In genomic region chr5:99402784-99403183, GRCm38 (mm10) we compare ENCODE assay signal across 15 mouse cellular contexts.
A peak's percentile ranks its signal among the peaks of the same experiment; 100 is the strongest.
DNase-seq lines count a peak whose midpoint lies in the region; ATAC-seq and TF ChIP-seq lines count a peak whose summit lies in the region.
"Had no signal": no experiment of that assay in that cellular context is flagged by ENCODE, and none has a peak within 500 bp of the region (broad histone marks: within the 10 kb centered on the region; RNA-seq: fewer than 3 reads in every experiment).

No protein-coding gene starts in this region.

- peak; percentile 27; the same call in 1 of the 2 replicates for ATAC-seq in heart, postnatal 0 days (ENCODE audit: insufficient read depth, low read depth)
- peak; percentile 51; the same call in 1 of the 2 replicates for ATAC-seq in embryonic facial prominence, embryonic 15.5 days (ENCODE audit: insufficient number of reproducible peaks, low FRiP score, low TSS enrichment, low read depth)
- peak; percentile 63 for ATAC-seq in hindbrain, embryonic 15.5 days (ENCODE audit: low FRiP score, low read depth)
- peak; percentile 38; the same call in 1 of the 2 replicates for ATAC-seq in midbrain, postnatal 0 days (ENCODE audit: low FRiP score)
- ATAC-seq: Patski had no signal

- no peak for DNase-seq in heart, postnatal 0 days (ENCODE audit: low spot score)
- no peak for DNase-seq in heart, adult 2 months
- DNase-seq in midbrain, postnatal 0 days (ENCODE audit: low spot score) = peak; percentile 43
- DNase-seq in lung, postnatal 4 days = no peak
- DNase-seq in yolk sac, embryonic 10.5 days (ENCODE audit: low spot score) = no peak
- DNase-seq in spleen, adult 12 weeks (ENCODE audit: low spot score) = no peak
- DNase-seq: adrenal gland, adult 2 months; cerebellum, adult 11 months; lung, embryonic 14.5 days; thymus, adult 18-20 months had no signal

- H3K36me3 ChIP-seq in heart, postnatal 0 days (replicated peaks; ENCODE audit: control insufficient read depth, insufficient read depth, low read length) = no peaks in the 10 kb centered on the region
- H3K36me3 ChIP-seq in heart, adult 2 months (ENCODE audit: control insufficient read depth, insufficient read depth, low read length) = no peaks in the 10 kb centered on the region
- H3K36me3 ChIP-seq in embryonic facial prominence, embryonic 15.5 days = no peaks in the 10 kb centered on the region
- no peaks in the 10 kb centered on the region for H3K36me3 ChIP-seq in hindbrain, embryonic 15.5 days
- no peaks in the 10 kb centered on the region for H3K36me3 ChIP-seq in midbrain, postnatal 0 days (ENCODE audit: insufficient read depth, low read length)
- H3K36me3 ChIP-seq: limb, embryonic 12.5 days had no signal

- WGBS in heart, postnatal 0 days = 32% methylated on average over 2 of the region's 2 CpGs
- WGBS in heart, adult 2 months = 58% methylated on average over 2 of the region's 2 CpGs
- WGBS in embryonic facial prominence, embryonic 15.5 days = 45% methylated on average over 2 of the region's 2 CpGs
- WGBS in hindbrain, embryonic 15.5 days = 20% methylated on average over 2 of the region's 2 CpGs
- 22% methylated on average over 2 of the region's 2 CpGs for WGBS in midbrain, postnatal 0 days

- intact Hi-C loops in heart, adult 2 months (cut with DNase I) = no loop called here

- no peaks in the 10 kb centered on the region for H3K27me3 ChIP-seq in heart, postnatal 0 days (ENCODE audit: control insufficient read depth, insufficient read depth, low read length)
- no peaks in the 10 kb centered on the region for H3K27me3 ChIP-seq in heart, adult 2 months (ENCODE audit: control insufficient read depth, insufficient read depth, low read length)
- H3K27me3 ChIP-seq in embryonic facial prominence, embryonic 15.5 days = no peaks in the 10 kb centered on the region
- no peaks in the 10 kb centered on the region for H3K27me3 ChIP-seq in hindbrain, embryonic 15.5 days
- H3K27me3 ChIP-seq in midbrain, postnatal 0 days (ENCODE audit: insufficient read depth, low read length) = no peaks in the 10 kb centered on the region
- H3K27me3 ChIP-seq: CH12.LX; limb, embryonic 12.5 days; Patski had no signal

- no peaks in the 10 kb centered on the region for H3K9me3 ChIP-seq in heart, postnatal 0 days (replicated peaks; ENCODE audit: control insufficient read depth, low read length)
- no peaks in the 10 kb centered on the region for H3K9me3 ChIP-seq in embryonic facial prominence, embryonic 15.5 days (replicated peaks)
- no peaks in the 10 kb centered on the region for H3K9me3 ChIP-seq in hindbrain, embryonic 15.5 days
- H3K9me3 ChIP-seq in midbrain, postnatal 0 days (ENCODE audit: low read length) = no peaks in the 10 kb centered on the region
- H3K9me3 ChIP-seq: limb, embryonic 12.5 days had no signal

- H3K79me2 ChIP-seq in heart, adult 2 months (replicated peaks; ENCODE audit: control insufficient read depth, insufficient read depth, low read length) = no peaks in the 10 kb centered on the region

- no peak for TF ChIP-seq POLR2A in heart, adult 2 months (IDR thresholded peaks at IDR 0.05; ENCODE audit: insufficient read depth, low read depth, low read length)

- peaks cover 26% of the 10 kb centered on the region for H3K4me1 ChIP-seq in heart, postnatal 0 days (ENCODE audit: control insufficient read depth, insufficient read depth)
- H3K4me1 ChIP-seq in heart, adult 2 months (ENCODE audit: control insufficient read depth, insufficient read depth, low read length) = peaks cover 1% of the 10 kb centered on the region; the same call in 1 of the 2 replicates
- peaks cover 7% of the 10 kb centered on the region; the same call in 1 of the 2 replicates for H3K4me1 ChIP-seq in embryonic facial prominence, embryonic 15.5 days
- peaks cover 30% of the 10 kb centered on the region for H3K4me1 ChIP-seq in hindbrain, embryonic 15.5 days (replicated peaks)
- H3K4me1 ChIP-seq in midbrain, postnatal 0 days (ENCODE audit: insufficient read depth, low read length) = peaks cover 11% of the 10 kb centered on the region; the same call in 1 of the 2 replicates

- TF ChIP-seq CTCF in heart, postnatal 0 days (IDR thresholded peaks at IDR 0.05; ENCODE audit: low read depth) = no peak
- TF ChIP-seq CTCF in heart, adult 2 months (IDR thresholded peaks at IDR 0.05) = no peak
- TF ChIP-seq CTCF in midbrain, postnatal 0 days (IDR thresholded peaks at IDR 0.05) = no peak

- H3K9ac ChIP-seq in heart, postnatal 0 days (replicated peaks; ENCODE audit: low read depth, low read length) = no peak overlapping the region
- no peak overlapping the region for H3K9ac ChIP-seq in heart, adult 2 months (ENCODE audit: low read depth, low read length)
- no peak overlapping the region for H3K9ac ChIP-seq in embryonic facial prominence, embryonic 15.5 days
- H3K9ac ChIP-seq in hindbrain, embryonic 15.5 days = no peak overlapping the region
- 0 out of 2 replicates have a peak overlapping the region, but pooled peaks have one; percentile 29 for H3K9ac ChIP-seq in midbrain, postnatal 0 days (replicated peaks; ENCODE audit: low read length, poor library complexity, severe bottlenecking)
- H3K9ac ChIP-seq: limb, embryonic 12.5 days; lung, embryonic 14.5 days had no signal

- no peak overlapping the region; the same call in 1 of the 2 replicates for H3K4me2 ChIP-seq in heart, postnatal 0 days (ENCODE audit: low read depth, low read length)
- no peak overlapping the region for H3K4me2 ChIP-seq in embryonic facial prominence, embryonic 15.5 days (replicated peaks)
- H3K4me2 ChIP-seq in hindbrain, embryonic 15.5 days = no peak overlapping the region
- H3K4me2 ChIP-seq in midbrain, postnatal 0 days (ENCODE audit: low read depth, low read length, poor library complexity, severe bottlenecking) = no peak overlapping the region
- H3K4me2 ChIP-seq: limb, embryonic 12.5 days; lung, embryonic 14.5 days had no signal

- no peak for TF ChIP-seq EP300 in heart, postnatal 0 days (IDR thresholded peaks at IDR 0.05; ENCODE audit: low read depth)
- TF ChIP-seq EP300 in heart, adult 2 months (IDR thresholded peaks at IDR 0.05; ENCODE audit: insufficient read depth, low read depth, low read length) = no peak

- no peak overlapping the region for H3K27ac ChIP-seq in heart, postnatal 0 days (ENCODE audit: low read depth)
- no peak overlapping the region for H3K27ac ChIP-seq in heart, adult 2 months
- no peak overlapping the region for H3K27ac ChIP-seq in embryonic facial prominence, embryonic 15.5 days (replicated peaks)
- H3K27ac ChIP-seq in hindbrain, embryonic 15.5 days (replicated peaks) = 0 out of 2 replicates have a peak overlapping the region, but pooled peaks have one; percentile 49
- no peak overlapping the region for H3K27ac ChIP-seq in midbrain, postnatal 0 days (ENCODE audit: low read depth, low read length)
- H3K27ac ChIP-seq: limb, embryonic 12.5 days had no signal

- no peak overlapping the region for H3K4me3 ChIP-seq in heart, postnatal 0 days (ENCODE audit: low read depth, low read length)
- no peak overlapping the region for H3K4me3 ChIP-seq in heart, adult 2 months
- H3K4me3 ChIP-seq in embryonic facial prominence, embryonic 15.5 days (replicated peaks) = no peak overlapping the region
- H3K4me3 ChIP-seq in hindbrain, embryonic 15.5 days = no peak overlapping the region
- H3K4me3 ChIP-seq in midbrain, postnatal 0 days (ENCODE audit: low read depth, low read length) = no peak overlapping the region
- H3K4me3 ChIP-seq: limb, embryonic 12.5 days had no signal
